Mouse (Mus musculus): Measurements from ENCODE around the gene Prr19.

Prr19 gene

GRCm38 (mm10) chr7:25292107-25292506 lies 9.1 kb upstream of the Prr19 start:
- DNase-seq (ENCODE audit: low spot score in 2 of 2), result no peak

GRCm38 (mm10) chr7:25293191-25293739 lies 7.9 kb upstream of the Prr19 start:
- DNase-seq (ENCODE audit: low spot score in 2 of 2), result no peak

- DNase-seq (ENCODE audit: low spot score in 2 of 2), result no peak
Observed at GRCm38 (mm10) chr7:25294495-25294894, 6.7 kb upstream of the Prr19 start.

- no peak for DNase-seq (ENCODE audit: low spot score in 2 of 2)
Observed at GRCm38 (mm10) chr7:25294960-25295722, 6.1 kb upstream of the Prr19 start.

GRCm38 (mm10) chr7:25296945-25297453 lies 4.2 kb upstream of the Prr19 start:
- no peak for DNase-seq (ENCODE audit: low spot score in 2 of 2)

- DNase-seq (ENCODE audit: low spot score in 2 of 2), result peak; percentile 63 to 85
Observed at GRCm38 (mm10) chr7:25297454-25298325, 3.5 kb upstream of the Prr19 start, which contains the start of gene Pafah1b3. Pafah1b3 (minus strand) TSS chr7:25297986.

GRCm38 (mm10) chr7:25303003-25303684 lies 1.9 kb downstream of the Prr19 start:
- DNase-seq (ENCODE audit: low spot score in 2 of 2), result no peak

- no peak for DNase-seq (ENCODE audit: low spot score in 2 of 2)
Observed at GRCm38 (mm10) chr7:25303685-25304006, 2.4 kb downstream of the Prr19 start.

- no peak for DNase-seq (ENCODE audit: low spot score in 2 of 2)
Observed at GRCm38 (mm10) chr7:25305481-25305880, 4.3 kb downstream of the Prr19 start.

- peak in 1 of 2 experiments; percentile 74 for DNase-seq (ENCODE audit: low spot score in 2 of 2)
Observed at GRCm38 (mm10) chr7:25305956-25306613, 4.9 kb downstream of the Prr19 start, which contains the start of gene Tmem145. Tmem145 (plus strand) TSS chr7:25306106.

GRCm38 (mm10) chr7:25306614-25306996 lies 5.4 kb downstream of the Prr19 start:
- no peak for DNase-seq (ENCODE audit: low spot score in 2 of 2)

GRCm38 (mm10) chr7:25308702-25309318 lies 7.6 kb downstream of the Prr19 start:
- DNase-seq (ENCODE audit: low spot score in 2 of 2), result no peak

- no peak for DNase-seq (ENCODE audit: low spot score in 2 of 2)
Observed at GRCm38 (mm10) chr7:25309425-25309824, 8.2 kb downstream of the Prr19 start.

GRCm38 (mm10) chr7:25311193-25311592 lies 10.0 kb downstream of the Prr19 start:
- no peak for DNase-seq (ENCODE audit: low spot score in 2 of 2)

- DNase-seq (ENCODE audit: low spot score in 2 of 2), result no peak
Observed at GRCm38 (mm10) chr7:25313325-25313724, 12.1 kb downstream of the Prr19 start.

GRCm38 (mm10) chr7:25314606-25315305 lies 13.5 kb downstream of the Prr19 start:
- DNase-seq (ENCODE audit: low spot score in 2 of 2), result no peak

GRCm38 (mm10) chr7:25315306-25316041 lies 14.3 kb downstream of the Prr19 start:
- DNase-seq (ENCODE audit: low spot score in 2 of 2), result peak in 1 of 2 experiments; percentile 48

GRCm38 (mm10) chr7:25316532-25317445 lies 15.6 kb downstream of the Prr19 start, which contains the start of gene Megf8:
Megf8 (plus strand) TSS chr7:25317164.
- peak; percentile 91 to 96 for DNase-seq (ENCODE audit: low spot score in 2 of 2)

Measured in cerebellum, postnatal 4 days (tissue).